In the genomic region with DNA sequence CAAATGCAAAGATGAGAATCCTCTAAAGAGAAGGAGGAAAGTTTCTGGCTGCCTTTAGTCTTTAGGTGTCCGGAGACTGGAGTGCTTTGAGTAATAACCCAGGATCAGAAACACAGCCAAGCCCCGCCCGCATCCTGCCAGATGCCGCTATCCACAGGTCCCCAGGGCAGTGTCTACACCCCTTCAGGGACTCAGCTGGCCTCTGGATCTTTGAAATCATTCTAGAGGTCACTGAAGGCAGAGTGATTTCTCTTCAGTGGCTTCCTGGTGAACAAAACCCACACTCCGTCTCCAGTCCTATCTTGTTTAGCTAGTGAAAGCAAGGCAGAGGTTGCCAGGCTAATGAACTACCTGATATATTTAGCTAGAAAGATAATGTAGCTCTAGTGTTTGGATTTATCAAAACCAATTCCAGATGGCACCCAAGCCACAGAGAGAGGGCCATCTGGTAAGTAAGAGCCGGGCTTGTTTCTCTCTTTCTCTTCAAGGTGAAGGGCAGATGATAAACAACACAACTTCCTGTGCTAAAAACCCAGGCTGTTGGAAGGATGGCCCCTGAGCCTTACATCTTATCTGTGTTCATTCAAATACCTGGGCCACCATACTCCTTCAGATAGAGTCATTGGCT, we compare ENCODE assay signal across 9 mouse cellular contexts. TPM values are rescaled to one million over a fixed set of nuclear protein-coding genes. Genes with fewer than 3 reads are reported as not detected.
DNase-seq lines count a peak whose midpoint lies in the region; ATAC-seq and TF ChIP-seq lines count a peak whose summit lies in the region.
"Had no signal": no experiment of that assay in that cellular context is flagged by ENCODE, and none has a peak within 500 bp of the region (broad histone marks: within the 10 kb centered on the region; RNA-seq: fewer than 3 reads in every experiment).

No protein-coding gene starts in this region.

- no peaks in the 10 kb centered on the region for H3K9me3 ChIP-seq in forebrain, embryonic 10.5 days
- no peaks in the 10 kb centered on the region for H3K9me3 ChIP-seq in forebrain, embryonic 12.5 days
- no peaks in the 10 kb centered on the region for H3K9me3 ChIP-seq in embryonic facial prominence, embryonic 12.5 days
- H3K9me3 ChIP-seq in stomach, postnatal 0 days (ENCODE audit: control insufficient read depth, low read length) = no peaks in the 10 kb centered on the region
- H3K9me3 ChIP-seq in forebrain, embryonic 13.5 days (replicated peaks) = no peaks in the 10 kb centered on the region

- H3K9ac ChIP-seq in forebrain, embryonic 12.5 days = no peak overlapping the region
- no peak overlapping the region for H3K9ac ChIP-seq in embryonic facial prominence, embryonic 12.5 days
- no peak overlapping the region for H3K9ac ChIP-seq in stomach, postnatal 0 days (ENCODE audit: low read length)
- H3K9ac ChIP-seq in forebrain, embryonic 13.5 days = no peak overlapping the region

- no peaks in the 10 kb centered on the region for H3K36me3 ChIP-seq in forebrain, embryonic 10.5 days (replicated peaks)
- H3K36me3 ChIP-seq in forebrain, embryonic 12.5 days (replicated peaks) = no peaks in the 10 kb centered on the region
- H3K36me3 ChIP-seq in embryonic facial prominence, embryonic 12.5 days = no peaks in the 10 kb centered on the region
- H3K36me3 ChIP-seq in stomach, postnatal 0 days (ENCODE audit: control insufficient read depth, insufficient read depth, low read length) = no peaks in the 10 kb centered on the region
- no peaks in the 10 kb centered on the region for H3K36me3 ChIP-seq in forebrain, embryonic 13.5 days (ENCODE audit: poor library complexity, severe bottlenecking)

- H3K27me3 ChIP-seq in forebrain, embryonic 10.5 days (ENCODE audit: poor library complexity, severe bottlenecking) = no peaks in the 10 kb centered on the region
- H3K27me3 ChIP-seq in forebrain, embryonic 12.5 days = no peaks in the 10 kb centered on the region
- 0 out of 2 replicates have a peak, but pooled peaks cover 2% of the 10 kb centered on the region for H3K27me3 ChIP-seq in embryonic facial prominence, embryonic 12.5 days
- no peaks in the 10 kb centered on the region for H3K27me3 ChIP-seq in stomach, postnatal 0 days (ENCODE audit: control insufficient read depth, insufficient read depth, low read length)
- no peaks in the 10 kb centered on the region for H3K27me3 ChIP-seq in forebrain, embryonic 13.5 days

- 0 out of 2 replicates have a peak overlapping the region, but pooled peaks have one; percentile 51 for H3K27ac ChIP-seq in forebrain, embryonic 10.5 days
- H3K27ac ChIP-seq in forebrain, embryonic 12.5 days = no peak overlapping the region
- peak overlapping the region; percentile 60 for H3K27ac ChIP-seq in embryonic facial prominence, embryonic 12.5 days
- H3K27ac ChIP-seq in stomach, postnatal 0 days (replicated peaks) = peak overlapping the region; percentile 14; the same call in 1 of the 2 replicates
- no peak overlapping the region for H3K27ac ChIP-seq in forebrain, embryonic 13.5 days

- H3K4me1 ChIP-seq in forebrain, embryonic 10.5 days = peaks cover 31% of the 10 kb centered on the region
- H3K4me1 ChIP-seq in forebrain, embryonic 12.5 days = peaks cover 15% of the 10 kb centered on the region
- H3K4me1 ChIP-seq in embryonic facial prominence, embryonic 12.5 days = peaks cover 31% of the 10 kb centered on the region
- peaks cover 7% of the 10 kb centered on the region for H3K4me1 ChIP-seq in stomach, postnatal 0 days (replicated peaks; ENCODE audit: control insufficient read depth, insufficient read depth)
- peaks cover 16% of the 10 kb centered on the region for H3K4me1 ChIP-seq in forebrain, embryonic 13.5 days

- no peak overlapping the region for H3K4me3 ChIP-seq in forebrain, embryonic 10.5 days
- H3K4me3 ChIP-seq in forebrain, embryonic 12.5 days (replicated peaks) = no peak overlapping the region
- H3K4me3 ChIP-seq in embryonic facial prominence, embryonic 12.5 days = no peak overlapping the region
- no peak overlapping the region for H3K4me3 ChIP-seq in stomach, postnatal 0 days (ENCODE audit: low read depth, low read length)
- H3K4me3 ChIP-seq in forebrain, embryonic 13.5 days = no peak overlapping the region
- H3K4me3 ChIP-seq: erythroblast, embryonic 14.5 days had no signal

- ATAC-seq in forebrain, embryonic 12.5 days (ENCODE audit: low FRiP score) = no peak
- ATAC-seq in embryonic facial prominence, embryonic 12.5 days (ENCODE audit: insufficient number of reproducible peaks, insufficient read depth, low FRiP score, low TSS enrichment) = no peak
- ATAC-seq in stomach, postnatal 0 days (ENCODE audit: low FRiP score, low TSS enrichment) = peak; percentile 61
- ATAC-seq in forebrain, embryonic 13.5 days = no peak

- 53% methylated on average over 6 of the region's 6 CpGs for WGBS in forebrain, embryonic 10.5 days
- WGBS in forebrain, embryonic 12.5 days = 59% methylated on average over 6 of the region's 6 CpGs
- WGBS in embryonic facial prominence, embryonic 12.5 days = 11% methylated on average over 6 of the region's 6 CpGs
- 15% methylated on average over 6 of the region's 6 CpGs for WGBS in stomach, postnatal 0 days
- WGBS in forebrain, embryonic 13.5 days = 54% methylated on average over 6 of the region's 6 CpGs

- no peak for TF ChIP-seq CTCF in stomach, postnatal 0 days (IDR thresholded peaks at IDR 0.05; ENCODE audit: low read depth)

- no peak overlapping the region for H3K4me2 ChIP-seq in forebrain, embryonic 12.5 days
- H3K4me2 ChIP-seq in embryonic facial prominence, embryonic 12.5 days (replicated peaks) = no peak overlapping the region; the same call in 1 of the 2 replicates
- H3K4me2 ChIP-seq in stomach, postnatal 0 days (replicated peaks; ENCODE audit: low read depth) = no peak overlapping the region
- no peak overlapping the region for H3K4me2 ChIP-seq in forebrain, embryonic 13.5 days

- intact Hi-C loops in heart, postnatal 36 days (cut with DNase I) = loop anchor here (1.0 to 2.0 kb wide), 5 partner anchors 33 to 181 kb away; partner anchors contain the start of gene Map4k4

- TF ChIP-seq EP300 in stomach, postnatal 0 days (optimal IDR thresholded peaks at IDR 0.05) = no peak

- DNase-seq in forebrain, embryonic 10.5 days (ENCODE audit: extremely low spot score, low spot score) = peak; percentile 21
- DNase-seq in heart, postnatal 36 days = peak; percentile 71 to 75
- DNase-seq in liver = peak; percentile 56
- peak; percentile 48 for DNase-seq in stomach, postnatal 0 days (ENCODE audit: low spot score)
- no peak for DNase-seq in natural killer cell, adult 2 months (ENCODE audit: low spot score in 2 of 2)

RNA-seq across cellular contexts. Expression of gene Map4k4, which starts 32.6 kb away (rescaled TPM):
- 28.3 and 31.0 TPM in 2 replicates for polyA plus RNA-seq in forebrain, embryonic 10.5 days (2016; fragmentation: Nextera tagmentation; extraction: Ambion mirVana)
- 55.9 and 73.9 TPM in 2 replicates for polyA plus RNA-seq in forebrain, embryonic 12.5 days (2016; fragmentation: Nextera tagmentation; extraction: Ambion mirVana)
- polyA plus RNA-seq in embryonic facial prominence, embryonic 12.5 days (2016; fragmentation: Nextera tagmentation; extraction: Ambion mirVana) = 58.8 and 67.3 TPM in 2 replicates
- 100 to 1,000 TPM; 158 to 163 TPM for total RNA-seq in heart, postnatal 36 days (2021)
- polyA plus RNA-seq in stomach, postnatal 0 days (2015; fragmentation: Nextera tagmentation; extraction: Ambion mirVana) = 8.5 and 10.1 TPM in 2 replicates
- polyA plus RNA-seq in forebrain, embryonic 13.5 days (2015; fragmentation: Nextera tagmentation; extraction: Ambion mirVana) = 49.9 and 50.0 TPM in 2 replicates

Comparison
In these comparisons a context has a peak if more than half of its experiments do, and no peak if none do; other contexts are left out.
1. H3K27ac ChIP-seq: peak in forebrain, embryonic 10.5 days (single experiment), embryonic facial prominence, embryonic 12.5 days (single experiment) and stomach, postnatal 0 days (single experiment); none in forebrain, embryonic 12.5 days (single experiment) and forebrain, embryonic 13.5 days (single experiment).
2. DNase-seq: peak in forebrain, embryonic 10.5 days (single experiment), heart, postnatal 36 days (2 of 2), liver (single experiment) and stomach, postnatal 0 days (single experiment); none in natural killer cell, adult 2 months (0 of 2).